Mouse (Mus musculus): ENCODE results near the gene Hist1h3c. TPM values are rescaled to one million over a fixed set of nuclear protein-coding genes. Genes with fewer than 3 reads are reported as not detected.
A peak's percentile ranks its signal among the peaks of the same experiment; 100 is the strongest.
"Not testable (repeated sequence)": the region's sequence is repeated elsewhere in the genome, so short reads cannot be mapped to it uniquely, and the experiment has no call there.

The Hist1h3c gene
- polyA plus RNA-seq, 1 experiment from 2014 or later = 0.73 TPM

DNA sequence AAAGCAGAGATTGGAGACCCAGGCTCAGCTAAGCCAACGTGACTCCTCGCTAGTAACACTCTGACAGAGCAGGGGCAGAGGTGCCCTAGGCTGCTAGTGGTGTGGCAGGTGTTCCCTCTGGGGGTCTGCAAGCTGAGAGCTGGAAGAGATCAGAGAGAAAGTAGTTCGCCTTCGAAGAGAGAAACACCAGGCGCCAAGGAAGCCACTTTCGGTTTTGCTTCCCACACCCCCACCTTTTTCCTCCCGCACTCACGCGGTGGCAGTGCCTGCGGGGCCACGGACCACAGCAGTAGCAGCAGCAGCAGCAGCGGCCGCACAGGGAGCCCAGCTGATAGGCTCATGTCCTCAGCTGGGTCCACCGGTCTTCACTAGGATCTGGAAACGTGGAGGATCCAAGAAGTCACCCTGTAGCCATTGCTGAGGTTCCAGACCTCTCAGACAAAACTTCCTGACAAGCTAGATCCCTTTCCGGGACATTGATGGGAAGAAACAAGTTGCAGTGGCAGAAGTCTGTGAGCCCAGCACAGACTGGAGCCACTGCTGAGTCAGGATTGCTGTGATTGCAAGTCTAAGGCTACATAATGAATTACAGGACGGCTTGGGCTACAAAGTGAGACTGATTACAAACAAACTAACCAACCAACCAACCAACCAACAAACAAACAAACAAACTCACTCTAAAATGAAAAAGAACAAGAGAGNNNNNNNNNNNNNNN, 34.9 kb downstream of the Hist1h3c start, which contains the start of gene Hfe:
Gene Hfe, minus strand, starts transcription at position 481 of the 716 bp plus-strand sequence.
- TF ChIP-seq CTCF (IDR thresholded peaks at IDR 0.05) = no peak
- no peak for DNase-seq (ENCODE audit: low read depth, low spot score)
- peak; percentile 44 for ATAC-seq
- H3K27me3 ChIP-seq = no peaks in the 10 kb centered on the region
- ChIA-PET POLR2A (no interaction called here), CTCF (interaction anchor here (1.3 to 1.5 kb wide), 2 partner anchors 9 to 21 kb away, joined by 4 to 6 read pairs; no protein-coding TSS in a partner anchor)
- in situ Hi-C loops (cut with MboI; ENCODE audit: low pct_unique_long_range_greater_than_20kb) = no loop called here

DNA sequence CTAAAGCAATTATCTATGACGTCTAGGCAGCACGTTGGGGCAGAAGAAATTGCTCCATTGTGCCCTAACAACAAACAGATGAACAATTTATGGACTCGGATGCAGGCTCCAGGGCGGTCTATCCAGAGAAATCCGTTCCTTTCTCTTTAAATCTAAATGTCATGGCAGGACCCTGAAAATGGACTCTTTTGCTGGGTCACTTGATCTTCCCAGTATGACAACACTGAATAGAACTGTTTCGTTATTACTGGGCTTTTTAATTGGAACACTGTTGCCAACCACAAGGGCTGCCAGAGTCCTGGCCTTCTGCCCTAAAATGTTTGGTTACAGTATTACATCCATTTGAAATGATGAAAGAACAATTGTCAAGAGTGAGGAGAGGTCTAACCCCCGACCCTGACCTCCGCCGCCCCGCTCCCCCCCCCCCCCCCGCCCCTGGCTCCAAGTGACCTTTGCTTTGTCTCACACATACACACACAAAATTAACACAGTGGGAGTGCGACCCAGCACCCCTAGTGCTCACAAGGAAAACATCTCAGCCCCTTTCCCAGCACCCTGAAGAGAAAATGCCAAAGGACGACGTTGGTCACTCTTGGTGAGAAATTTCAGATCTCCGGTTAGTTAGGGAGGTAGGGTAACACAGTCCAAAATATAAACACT, 35.6 kb downstream of the Hist1h3c start:
- ChIA-PET POLR2A (no interaction called here), CTCF (interaction anchor here (1.3 to 2.9 kb wide), 2 partner anchors 9 to 22 kb away, joined by 6 to 21 read pairs; no protein-coding TSS in a partner anchor)
- ATAC-seq = no peak
- DNase-seq (ENCODE audit: low read depth, low spot score) = no peak
- H3K27me3 ChIP-seq = no peaks in the 10 kb centered on the region
- in situ Hi-C loops (cut with MboI; ENCODE audit: low pct_unique_long_range_greater_than_20kb) = no loop called here
- no peak for TF ChIP-seq CTCF (IDR thresholded peaks at IDR 0.05)

GRCm38 (mm10) chr13:23708654-23709053, 36.7 kb downstream of the Hist1h3c start:
- ChIA-PET CTCF (interaction anchor here (2.9 kb wide), 1 partner anchor 23 kb away, joined by 21 read pairs; no protein-coding TSS in a partner anchor), POLR2A (no interaction called here)
- in situ Hi-C loops (cut with MboI; ENCODE audit: low pct_unique_long_range_greater_than_20kb) = no loop called here
- DNase-seq (ENCODE audit: low read depth, low spot score) (no peak), ATAC-seq (no peak)
- no peaks in the 10 kb centered on the region for H3K27me3 ChIP-seq
- TF ChIP-seq CTCF (IDR thresholded peaks at IDR 0.05) = no peak

DNA sequence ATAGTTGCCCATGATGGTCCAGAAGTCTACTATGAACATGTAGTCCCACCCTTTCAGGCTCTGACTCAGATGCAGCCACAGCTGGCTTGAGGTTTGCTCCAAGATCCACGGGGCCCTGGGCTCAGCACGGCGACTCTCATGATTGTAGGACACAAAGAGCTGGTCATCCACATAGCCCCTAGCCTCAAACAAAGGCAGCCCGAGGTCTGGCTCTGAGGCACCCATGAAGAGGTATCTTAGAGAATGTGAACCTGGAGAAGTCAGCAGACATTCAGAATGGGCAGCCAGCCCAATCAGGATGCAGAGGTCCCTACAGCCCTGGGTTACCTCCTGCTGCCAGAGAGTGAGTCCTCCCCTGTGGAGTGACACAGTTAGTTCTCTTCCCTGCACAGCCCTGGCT, 37.4 kb downstream of the Hist1h3c start:
- TF ChIP-seq CTCF (IDR thresholded peaks at IDR 0.05) = no peak
- ChIA-PET POLR2A (no interaction called here), CTCF (interaction anchor here (0.8 to 2.9 kb wide), 2 partner anchors 24 to 28 kb away, joined by 4 to 21 read pairs; no protein-coding TSS in a partner anchor)
- ATAC-seq = no peak
- in situ Hi-C loops (cut with MboI; ENCODE audit: low pct_unique_long_range_greater_than_20kb) = no loop called here
- no peak for DNase-seq (ENCODE audit: low read depth, low spot score)
- no peaks in the 10 kb centered on the region for H3K27me3 ChIP-seq

- ATAC-seq = no peak
- POLR2A ChIA-PET = no interaction called here
- TF ChIP-seq CTCF (IDR thresholded peaks at IDR 0.05) = no peak
- no peaks in the 10 kb centered on the region for H3K27me3 ChIP-seq
- CTCF ChIA-PET = interaction anchor here (2.9 kb wide), 1 partner anchor 25 kb away, joined by 21 read pairs; no protein-coding TSS in a partner anchor
- in situ Hi-C loops (cut with MboI; ENCODE audit: low pct_unique_long_range_greater_than_20kb) = no loop called here
- DNase-seq (ENCODE audit: low read depth, low spot score) = no peak
These were observed 38.6 kb downstream of the Hist1h3c start for GRCm38 (mm10) chr13:23706771-23707170.

- H3K27me3 ChIP-seq = no peaks in the 10 kb centered on the region
- in situ Hi-C loops (cut with MboI; ENCODE audit: low pct_unique_long_range_greater_than_20kb) = no loop called here
- ChIA-PET CTCF (no interaction called here), POLR2A (no interaction called here)
- DNase-seq (ENCODE audit: low read depth, low spot score) (no peak), ATAC-seq (no peak)
- no peak for TF ChIP-seq CTCF (IDR thresholded peaks at IDR 0.05)
These were observed 39.5 kb downstream of the Hist1h3c start for GRCm38 (mm10) chr13:23705751-23706356.

- in situ Hi-C loops (cut with MboI; ENCODE audit: low pct_unique_long_range_greater_than_20kb) = not testable (repeated sequence)
These were observed 42.6 kb downstream of the Hist1h3c start for GRCm38 (mm10) chr13:23702801-23703200.

DNA sequence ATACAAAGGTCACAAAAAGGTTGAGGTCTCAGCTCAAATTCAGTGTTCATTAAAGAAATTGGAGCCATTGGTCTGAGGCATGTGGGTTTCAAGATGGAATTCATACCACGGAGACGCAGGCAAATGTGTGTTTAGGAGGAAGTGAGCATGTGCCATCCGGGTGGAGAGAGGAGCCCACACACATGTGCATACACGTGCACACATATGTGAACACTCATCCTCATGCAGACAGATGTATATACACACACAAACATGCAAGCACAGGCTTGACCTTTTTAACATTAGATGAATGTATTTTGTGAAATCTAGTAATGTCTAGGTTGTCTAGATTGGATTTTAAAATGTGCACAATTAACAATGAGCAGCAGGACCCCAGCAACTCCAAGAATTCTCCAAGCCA, 43.2 kb downstream of the Hist1h3c start:
- CTCF ChIA-PET = interaction anchor here (1.0 to 7.1 kb wide), 7 partner anchors 9 to 37 kb away, joined by 3 to 137 read pairs (median 6); partner anchors contain the start of genes Hfe, Hist1h1c and Hist1h3c
- ATAC-seq (no peak), DNase-seq (ENCODE audit: low read depth, low spot score) (no peak)
- no peak for TF ChIP-seq CTCF (IDR thresholded peaks at IDR 0.05)
- H3K27me3 ChIP-seq = no peaks in the 10 kb centered on the region
- in situ Hi-C loops (cut with MboI; ENCODE audit: low pct_unique_long_range_greater_than_20kb) = no loop called here
- POLR2A ChIA-PET = interaction anchor here (2.6 kb wide), 1 partner anchor 31 kb away, joined by 12 read pairs; no protein-coding TSS in a partner anchor

More at GRCm38 (mm10) chr13:23702801-23703200, 42.6 kb downstream of the Hist1h3c start:
- ATAC-seq; POLR2A ChIA-PET; H3K27me3 ChIP-seq; DNase-seq (ENCODE audit: low read depth, low spot score): not testable (repeated sequence)
- CTCF ChIA-PET = interaction anchor here (1.1 to 7.1 kb wide), 2 partner anchors 11 to 36 kb away, joined by 3 to 137 read pairs; partner anchors contain the start of genes Hist1h1c and Hist1h3c

DNA sequence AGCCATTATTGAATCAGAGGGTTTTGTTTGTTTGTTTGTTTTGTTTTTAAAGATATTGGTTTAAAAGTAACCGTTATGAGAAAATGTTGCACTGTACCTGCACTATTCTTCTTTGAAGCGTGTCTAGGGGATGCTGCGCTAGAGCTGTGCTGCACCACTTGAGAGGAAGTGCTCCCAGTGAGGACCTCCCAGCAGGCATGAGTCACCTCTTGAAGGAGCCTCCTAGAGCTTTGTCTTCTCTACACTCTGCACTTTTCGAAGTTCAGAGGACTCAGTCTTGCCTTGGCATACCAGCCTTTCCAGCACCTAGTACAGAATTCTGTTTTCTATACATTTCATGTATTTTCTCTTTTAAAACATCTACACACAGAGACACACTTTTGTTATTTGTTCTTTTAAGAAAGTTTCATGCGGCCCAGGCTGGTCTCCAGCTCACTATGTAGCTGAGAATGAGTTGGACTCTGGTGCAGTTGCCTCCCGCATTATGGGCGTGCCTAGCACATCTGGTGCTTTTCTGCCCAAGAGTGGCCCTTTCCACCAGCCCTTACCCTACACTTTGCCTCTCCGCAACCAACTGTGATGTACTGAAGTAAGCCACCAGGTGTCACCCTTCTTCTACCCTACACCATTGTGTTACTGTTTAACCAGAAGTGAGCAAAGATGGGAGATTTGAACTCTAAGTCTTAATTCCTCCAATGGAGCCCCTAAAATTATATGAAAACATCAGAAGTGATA, 44.4 kb downstream of the Hist1h3c start:
- H3K27me3 ChIP-seq = no peaks in the 10 kb centered on the region
- ChIA-PET CTCF (interaction anchor here (0.8 to 7.1 kb wide), 11 partner anchors 10 to 79 kb away, joined by 3 to 137 read pairs (median 4); partner anchors contain the start of genes Hfe, Hist1h1c, Hist1h3b and Hist1h3c), POLR2A (interaction anchor here (1.3 to 2.6 kb wide), 3 partner anchors 30 to 39 kb away, joined by 4 to 12 read pairs (median 4); no protein-coding TSS in a partner anchor)
- in situ Hi-C loops (cut with MboI; ENCODE audit: low pct_unique_long_range_greater_than_20kb) = no loop called here
- peak; percentile 87 for TF ChIP-seq CTCF (IDR thresholded peaks at IDR 0.05)
- DNase-seq (ENCODE audit: low read depth, low spot score) = peak; percentile 72
- ATAC-seq = peak; percentile 84

Measured in Patski (cell line).